Mouse (Mus musculus): ENCODE data around the gene Krtap10-10.

Gene Krtap10-10

GRCm38 (mm10) chr10:77864762-77865143, 29.0 kb downstream of the Krtap10-10 start:
- in situ Hi-C loops (cut with MboI, MseI), result no loop called here

- in situ Hi-C loops (cut with MboI, MseI), result no loop called here
These were observed 31.8 kb downstream of the Krtap10-10 start for GRCm38 (mm10) chr10:77867546-77867945.

- in situ Hi-C loops (cut with MboI, MseI), result no loop called here
These were observed 33.9 kb downstream of the Krtap10-10 start for GRCm38 (mm10) chr10:77869651-77870050.

DNA sequence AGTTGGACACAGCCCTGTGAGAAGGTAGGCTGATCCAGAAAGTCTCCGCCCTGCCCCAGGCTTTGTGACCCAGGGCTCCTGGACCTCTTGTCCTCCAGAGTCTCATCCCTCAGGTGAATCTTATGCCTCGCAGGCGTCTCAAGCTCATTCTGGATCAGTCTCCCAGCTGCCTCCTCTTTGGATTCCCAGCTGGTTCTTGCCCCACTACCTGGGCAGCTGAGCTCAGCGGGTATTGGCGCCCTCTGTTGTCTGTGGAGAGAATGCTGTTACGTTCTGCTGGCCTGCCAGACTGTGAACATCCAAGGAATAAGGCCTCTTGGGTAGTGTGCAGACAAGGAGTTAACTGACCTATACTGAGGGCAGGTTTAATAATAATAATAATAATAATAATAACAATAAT, 43.2 kb downstream of the Krtap10-10 start:
- in situ Hi-C loops (cut with MboI, MseI), result no loop called here

DNA sequence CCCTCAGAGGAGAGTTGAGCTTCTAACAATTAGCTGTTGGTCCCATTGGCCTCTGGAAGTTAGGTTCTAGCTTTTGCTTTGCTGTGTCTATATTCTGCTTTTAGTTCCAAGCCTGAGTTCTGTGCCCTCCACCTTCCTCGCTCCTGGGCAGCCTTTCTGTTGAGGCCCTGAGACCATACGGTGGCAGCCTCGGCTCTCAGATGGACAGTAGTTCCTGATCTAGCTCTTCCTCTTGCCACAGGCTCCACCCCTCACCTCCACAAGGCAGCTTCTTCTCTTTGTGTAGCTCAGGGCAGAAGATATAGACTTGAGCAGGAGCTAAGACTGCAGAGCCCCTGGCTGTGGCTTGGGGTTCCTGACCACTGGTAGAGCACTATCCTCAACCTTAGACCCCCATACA, 44.6 kb downstream of the Krtap10-10 start:
- in situ Hi-C loops (cut with MboI, MseI), result no loop called here

DNA sequence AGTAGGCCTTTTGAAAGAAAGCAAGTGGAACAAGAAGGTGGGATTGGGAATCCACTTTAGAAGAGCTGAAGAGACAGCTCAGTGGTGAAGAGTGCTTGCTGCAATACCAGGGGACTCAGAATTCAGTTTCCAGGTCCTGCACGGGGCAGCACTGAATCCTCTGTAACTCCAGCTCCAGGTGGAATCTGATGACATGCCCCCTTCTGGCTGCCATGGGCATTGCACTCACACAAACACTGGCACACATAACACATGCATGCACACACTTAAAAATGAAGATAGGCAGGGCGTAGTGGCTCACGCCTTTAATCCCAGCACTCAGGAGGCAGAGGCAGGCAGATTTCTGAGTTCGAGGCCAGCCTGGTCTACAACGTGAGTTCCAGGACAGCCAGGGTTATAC, 46.8 kb downstream of the Krtap10-10 start:
- in situ Hi-C loops (cut with MboI, MseI), result no loop called here

- in situ Hi-C loops (cut with MboI, MseI), result no loop called here
These were observed 50.4 kb downstream of the Krtap10-10 start for GRCm38 (mm10) chr10:77886007-77886747.

Measured in T-helper 17 cell (primary cell).